Mouse (Mus musculus) c-Kit-positive CD71-positive TER-119-negative erythroid progenitor cells, embryonic 14.5 days (primary cell): Measurements from ENCODE around the gene Fbxo42.
A peak's percentile ranks its signal among the peaks of the same experiment; 100 is the strongest.

Source experiments
- DNase-seq: peaks from one replicate; pipeline ENCODE4 v3.0.0-alpha.2; 2013; ENCODE audit warnings: low read depth

Gene Fbxo42

GRCm38 (mm10) chr4:141147112-141148008 lies at the start of gene Fbxo42:
Gene Fbxo42, plus strand, starts transcription at chr4:141147913.
- DNase-seq: peak; percentile 81

- no peak for DNase-seq
Observed at GRCm38 (mm10) chr4:141098935-141099334, 48.8 kb upstream of the Fbxo42 start.

GRCm38 (mm10) chr4:141099956-141100355 lies 47.8 kb upstream of the Fbxo42 start:
- DNase-seq: no peak

- no peak for DNase-seq
Observed at GRCm38 (mm10) chr4:141101291-141101690, 46.4 kb upstream of the Fbxo42 start.

- DNase-seq: peak; percentile 45
Observed at GRCm38 (mm10) chr4:141101855-141102254, 45.9 kb upstream of the Fbxo42 start.

GRCm38 (mm10) chr4:141106526-141107183 lies 41.1 kb upstream of the Fbxo42 start:
- no peak for DNase-seq

- no peak for DNase-seq
Observed at GRCm38 (mm10) chr4:141108196-141108732, 39.4 kb upstream of the Fbxo42 start.

- DNase-seq: no peak
Observed at GRCm38 (mm10) chr4:141113831-141114230, 33.9 kb upstream of the Fbxo42 start.

- no peak for DNase-seq
Observed at GRCm38 (mm10) chr4:141114521-141114981, 33.2 kb upstream of the Fbxo42 start.

GRCm38 (mm10) chr4:141115398-141115797 lies 32.3 kb upstream of the Fbxo42 start:
- no peak for DNase-seq

GRCm38 (mm10) chr4:141118691-141119090 lies 29.0 kb upstream of the Fbxo42 start:
- DNase-seq: no peak

GRCm38 (mm10) chr4:141120700-141121099 lies 27.0 kb upstream of the Fbxo42 start:
- no peak for DNase-seq

GRCm38 (mm10) chr4:141122663-141123062 lies 25.1 kb upstream of the Fbxo42 start:
- no peak for DNase-seq

GRCm38 (mm10) chr4:141123065-141123464 lies 24.6 kb upstream of the Fbxo42 start:
- DNase-seq: no peak

GRCm38 (mm10) chr4:141129190-141129710 lies 18.5 kb upstream of the Fbxo42 start:
- DNase-seq: no peak

GRCm38 (mm10) chr4:141130704-141131342 lies 16.9 kb upstream of the Fbxo42 start:
- no peak for DNase-seq

- no peak for DNase-seq
Observed at GRCm38 (mm10) chr4:141131531-141132061, 16.1 kb upstream of the Fbxo42 start.

- DNase-seq: no peak
Observed at GRCm38 (mm10) chr4:141132191-141132590, 15.5 kb upstream of the Fbxo42 start.

- DNase-seq: no peak
Observed at GRCm38 (mm10) chr4:141133227-141133626, 14.5 kb upstream of the Fbxo42 start.

- no peak for DNase-seq
Observed at GRCm38 (mm10) chr4:141134031-141134441, 13.7 kb upstream of the Fbxo42 start.

GRCm38 (mm10) chr4:141134751-141135530 lies 12.8 kb upstream of the Fbxo42 start:
- no peak for DNase-seq
